Mouse (Mus musculus) liver, adult 2 months (tissue): ENCODE results near the gene Hnrnph1.

ENCODE experiments used
- CTCF ChIP-seq: fragments of 200-500 bp; IDR thresholded peaks from 2 replicates; pipeline ENCODE4 v1.5.1; 2011; ENCODE audit warnings: low read depth, low read length, control low read depth
- POLR2A ChIP-seq: fragments of 200-500 bp; IDR thresholded peaks from 2 replicates; pipeline ENCODE4 v1.6.1; 2011; ENCODE audit warnings: low read length, control low read depth; ENCODE audit not compliant: insufficient read depth; ENCODE audit errors: extremely low read depth

DNA sequence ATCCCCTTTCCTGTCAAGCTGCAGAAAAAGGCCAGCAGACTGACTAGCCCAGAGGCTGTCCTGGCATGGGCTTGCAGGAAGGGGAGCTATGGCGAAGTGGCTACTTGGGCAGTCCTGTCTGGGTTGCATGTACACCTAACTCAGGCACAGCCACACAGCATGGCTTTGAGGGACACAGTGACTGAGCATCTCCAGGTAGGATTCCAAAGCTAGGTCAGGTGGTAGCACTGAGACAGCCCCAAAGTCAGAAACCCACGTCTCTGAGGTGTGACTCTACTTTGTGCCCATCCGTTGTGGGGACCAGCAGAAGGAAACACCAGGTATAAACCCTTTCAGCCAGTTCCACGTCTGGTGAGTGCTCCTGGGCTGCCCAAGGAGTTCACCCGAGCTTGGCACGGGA, 16.5 kb downstream of the Hnrnph1 start:
- TF ChIP-seq CTCF (no peak), POLR2A (no peak)
